Mouse (Mus musculus): ENCODE measurements at regions not wholly inside any gene's neighbourhood (a gene's known extent, or its start where the extent isn't known, plus 50 kb on each side); places are given as distances from the start of the nearest gene placed in this dataset.

- TF ChIP-seq CTCF (IDR thresholded peaks at IDR 0.05; ENCODE audit: insufficient read depth, low read length) (no peak), POLR2A (IDR thresholded peaks at IDR 0.05; ENCODE audit: borderline replicate concordance, extremely low read depth, low read depth, low read length) (no peak)
Measured at GRCm38 (mm10) chr15:72379291-72379690, 1455.1 kb upstream of the Gm6569 start.

All from lung, adult 2 months (tissue).